Mouse (Mus musculus) cortical plate, adult 2 months (tissue): ENCODE results near the gene Hnrnpa2b1.

Source experiments
- CTCF ChIP-seq: fragments of 200-500 bp; IDR thresholded peaks from 2 replicates; pipeline ENCODE4 v1.5.1; 2011; ENCODE audit warnings: mild to moderate bottlenecking, control low read depth, low read length; ENCODE audit not compliant: insufficient read depth; ENCODE audit errors: extremely low read depth
- POLR2A ChIP-seq: fragments of 200-500 bp; IDR thresholded peaks from 2 replicates; pipeline ENCODE4 v1.6.1; 2011; ENCODE audit warnings: mild to moderate bottlenecking, low read length, control low read depth; ENCODE audit not compliant: insufficient read depth; ENCODE audit errors: extremely low read depth

DNA sequence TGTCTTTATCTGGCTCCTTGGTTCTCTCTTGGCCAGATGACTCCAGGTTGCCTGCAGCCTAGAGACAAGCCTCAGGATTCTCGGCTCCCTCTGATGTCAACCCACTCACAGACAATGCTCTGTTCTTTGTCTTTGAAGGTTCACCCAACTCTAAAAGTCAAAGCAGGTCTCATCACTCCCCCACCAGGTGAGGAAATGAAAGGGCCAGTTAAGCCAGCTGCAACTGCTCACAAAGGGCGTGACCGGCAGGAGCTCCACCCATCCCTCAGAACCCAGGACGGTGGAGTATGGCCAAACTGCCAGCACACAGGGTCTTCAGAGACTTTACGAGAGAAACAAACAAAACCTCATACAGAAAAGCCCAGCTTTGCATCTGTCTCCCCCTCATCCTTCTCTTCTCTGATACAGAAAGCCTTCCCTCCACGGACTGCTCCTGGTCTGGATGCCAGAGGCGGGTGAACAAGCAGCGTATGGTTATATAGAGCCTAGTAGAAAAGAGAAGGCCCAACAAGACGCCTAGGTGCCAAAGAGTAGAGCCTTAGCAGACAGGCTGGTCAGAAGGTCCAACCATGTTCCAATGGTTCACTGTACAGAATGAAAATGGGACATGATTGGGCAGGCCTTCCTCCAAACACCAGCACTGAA is 27.4 kb downstream of the Hnrnpa2b1 start:
- TF ChIP-seq CTCF, result no peak
- TF ChIP-seq POLR2A, result no peak
